Mouse (Mus musculus) forebrain, postnatal 0 days (tissue): ENCODE measurements at regions not wholly inside any gene's neighbourhood (a gene's known extent, or its start where the extent isn't known, plus 50 kb on each side); places are given as distances from the start of the nearest gene placed in this dataset.
A peak's percentile ranks its signal among the peaks of the same experiment; 100 is the strongest.

ENCODE experiments used
- ATAC-seq: fragments of 200-750 bp; cut with Nextera tagmentation; 2 replicates; pipeline ENCODE4 v1.8.0; 2017; ENCODE audit warnings: mild to moderate bottlenecking, moderate library complexity
- DNase-seq: peaks from one replicate; pipeline ENCODE4 v3.0.0-alpha.2; 2015
- H3K27ac ChIP-seq: fragments of 300-500 bp; sonication (generic); 2 replicates; pipeline ENCODE4 v1.5.1; 2014; ENCODE audit warnings: low read depth, mild to moderate bottlenecking, antibody characterized with exemption, low read length, moderate library complexity, mixed read lengths
- H3K27me3 ChIP-seq: fragments of 300-500 bp; sonication (generic); 2 replicates; pipeline ENCODE4 v1.6.1; 2014; ENCODE audit warnings: mild to moderate bottlenecking, low read length, mixed read lengths; ENCODE audit not compliant: insufficient read depth
- H3K36me3 ChIP-seq: fragments of 300-500 bp; sonication (generic); 2 replicates; pipeline ENCODE4 v1.6.1; 2014; ENCODE audit warnings: mild to moderate bottlenecking, moderate library complexity; ENCODE audit not compliant: insufficient read depth
- H3K4me1 ChIP-seq: fragments of 300-500 bp; sonication (generic); 2 replicates; pipeline ENCODE4 v1.6.1; 2014; ENCODE audit warnings: antibody characterized with exemption; ENCODE audit not compliant: insufficient read depth
- H3K4me2 ChIP-seq: fragments of 300-500 bp; sonication (generic); 2 replicates; pipeline ENCODE4 v1.6.1; 2014; ENCODE audit warnings: low read depth, mild to moderate bottlenecking, moderate library complexity
- H3K4me3 ChIP-seq: fragments of 300-500 bp; sonication (generic); 2 replicates; pipeline ENCODE4 v1.5.1; 2014; ENCODE audit warnings: low read depth, low read length, mixed read lengths
- H3K9ac ChIP-seq: fragments of 300-500 bp; sonication (generic); 2 replicates; pipeline ENCODE4 v1.6.1; 2014; ENCODE audit warnings: mild to moderate bottlenecking
- H3K9me3 ChIP-seq: fragments of 300-500 bp; sonication (generic); 2 replicates; pipeline ENCODE4 v1.6.1; 2016; ENCODE audit warnings: low read length
- CTCF ChIP-seq: sonication (generic); IDR thresholded peaks from 2 replicates; pipeline ENCODE4 v1.5.1; 2016; ENCODE audit warnings: antibody characterized with exemption, control low read depth, low read depth
- WGBS: fragments of 180-500 bp; shearing (Covaris S2); extraction: QIAGEN DNeasy Blood & Tissue Kit; methylation state at CpG from one replicate; pipeline ENCODE4 v1.1.7; 2014; 5-methylcytosine and 5-hydroxymethylcytosine counted together

- WGBS: 94% methylated on average over 6 of the region's 6 CpGs
These were observed 55.0 kb upstream of the Uqcrfs1 start for GRCm38 (mm10) chr13:30600194-30600593.

GRCm38 (mm10) chr13:30600625-30601407 lies 55.7 kb upstream of the Uqcrfs1 start:
- WGBS: 87% methylated on average over 4 of the region's 4 CpGs
- no peak for TF ChIP-seq CTCF
- no peak overlapping the region for H3K4me2 ChIP-seq

More at GRCm38 (mm10) chr13:30600194-30600593, 55.0 kb upstream of the Uqcrfs1 start:
- Histone ChIP-seq H3K36me3 (no peaks in the 10 kb centered on the region), H3K9ac (no peak overlapping the region), H3K4me2 (no peak overlapping the region), H3K4me1 (no peaks in the 10 kb centered on the region), H3K9me3 (no peaks in the 10 kb centered on the region), H3K27ac (no peak overlapping the region), H3K27me3 (no peaks in the 10 kb centered on the region), H3K4me3 (no peak overlapping the region)
- no peak for TF ChIP-seq CTCF
- DNase-seq (no peak), ATAC-seq (no peak)

GRCm38 (mm10) chr13:30603936-30604335 lies 55.9 kb upstream of the Dusp22 start:
- DNase-seq: no peak
- H3K9me3 ChIP-seq: no peaks in the 10 kb centered on the region
- no peaks in the 10 kb centered on the region for H3K27me3 ChIP-seq
- peak; percentile 19; the same call in 1 of the 2 replicates for TF ChIP-seq CTCF
- no peak overlapping the region for H3K27ac ChIP-seq
- H3K4me2 ChIP-seq: no peak overlapping the region
- no peak overlapping the region for H3K4me3 ChIP-seq
- WGBS: 73% methylated on average over 9 of the region's 9 CpGs
- no peak overlapping the region for H3K9ac ChIP-seq
- no peak for ATAC-seq
- no peaks in the 10 kb centered on the region for H3K36me3 ChIP-seq
- no peaks in the 10 kb centered on the region for H3K4me1 ChIP-seq

More at GRCm38 (mm10) chr13:30600625-30601407, 55.7 kb upstream of the Uqcrfs1 start:
- DNase-seq (no peak), ATAC-seq (no peak)
- Histone ChIP-seq H3K4me1 (no peaks in the 10 kb centered on the region), H3K27ac (no peak overlapping the region), H3K9me3 (no peaks in the 10 kb centered on the region), H3K36me3 (no peaks in the 10 kb centered on the region), H3K4me3 (no peak overlapping the region), H3K9ac (no peak overlapping the region), H3K27me3 (no peaks in the 10 kb centered on the region)

GRCm38 (mm10) chr13:30607343-30607742 lies 52.5 kb upstream of the Dusp22 start:
- no peaks in the 10 kb centered on the region for H3K36me3 ChIP-seq
- ATAC-seq: no peak
- no peak overlapping the region for H3K4me3 ChIP-seq
- H3K27ac ChIP-seq: no peak overlapping the region
- no peak overlapping the region for H3K4me2 ChIP-seq
- H3K27me3 ChIP-seq: no peaks in the 10 kb centered on the region
- WGBS: 74% methylated on average over 2 of the region's 2 CpGs
- TF ChIP-seq CTCF: no peak
- no peaks in the 10 kb centered on the region for H3K4me1 ChIP-seq
- no peak for DNase-seq
- H3K9me3 ChIP-seq: no peaks in the 10 kb centered on the region
- no peak overlapping the region for H3K9ac ChIP-seq

GRCm38 (mm10) chr13:30607881-30608280 lies 51.9 kb upstream of the Dusp22 start:
- WGBS: 90% methylated on average over 6 of the region's 6 CpGs
- no peak for ATAC-seq
- H3K36me3 ChIP-seq: no peaks in the 10 kb centered on the region
- no peak overlapping the region for H3K9ac ChIP-seq
- no peak overlapping the region for H3K4me3 ChIP-seq
- no peak overlapping the region for H3K27ac ChIP-seq
- H3K4me2 ChIP-seq: no peak overlapping the region
- H3K27me3 ChIP-seq: no peaks in the 10 kb centered on the region
- TF ChIP-seq CTCF: no peak
- no peaks in the 10 kb centered on the region for H3K4me1 ChIP-seq
- no peak for DNase-seq
- no peaks in the 10 kb centered on the region for H3K9me3 ChIP-seq

GRCm38 (mm10) chr13:30609784-30610183 lies 50.0 kb upstream of the Dusp22 start:
- no peaks in the 10 kb centered on the region for H3K27me3 ChIP-seq
- no peaks in the 10 kb centered on the region for H3K4me1 ChIP-seq
- TF ChIP-seq CTCF: no peak
- no peak for DNase-seq
- H3K9ac ChIP-seq: no peak overlapping the region
- 72% methylated on average over 3 of the region's 3 CpGs for WGBS
- no peak for ATAC-seq
- no peak overlapping the region for H3K4me2 ChIP-seq
- H3K4me3 ChIP-seq: no peak overlapping the region
- no peaks in the 10 kb centered on the region for H3K9me3 ChIP-seq
- no peak overlapping the region for H3K27ac ChIP-seq
- no peaks in the 10 kb centered on the region for H3K36me3 ChIP-seq
